Mouse (Mus musculus) bone marrow, adult 2 months (tissue): ENCODE data around the gene Rbm8a. TPM values are rescaled to one million over a fixed set of nuclear protein-coding genes. Genes with fewer than 3 reads are reported as not detected.
"Not testable (repeated sequence)": the region's sequence is repeated elsewhere in the genome, so short reads cannot be mapped to it uniquely, and the experiment has no call there.

Source experiments
- H3K27ac ChIP-seq: fragments of 200-500 bp; 2 replicates; pipeline ENCODE4 v1.5.1; 2012; ENCODE audit warnings: low read depth, mild to moderate bottlenecking, control low read depth, inconsistent platforms, low read length; ENCODE audit not compliant: control insufficient read depth, poor library complexity, insufficient read depth
- H3K4me1 ChIP-seq: fragments of 200-500 bp; 2 replicates; pipeline ENCODE4 v1.6.1; 2011; ENCODE audit warnings: low read length; ENCODE audit not compliant: control insufficient read depth, insufficient read depth
- H3K4me3 ChIP-seq: fragments of 200-500 bp; replicated peaks from 2 replicates; pipeline ENCODE3; 2011; ENCODE audit warnings: mild to moderate bottlenecking, low read depth, low read length, control low read depth; ENCODE audit not compliant: control insufficient read depth
- CTCF ChIP-seq: fragments of 200-500 bp; IDR thresholded peaks from 2 replicates; pipeline ENCODE4 v1.5.1; 2011; ENCODE audit warnings: low read length, control low read depth; ENCODE audit not compliant: control insufficient read depth, insufficient read depth
- POLR2A ChIP-seq: fragments of 200-500 bp; IDR thresholded peaks from 2 replicates; pipeline ENCODE4 v1.6.1; 2011; ENCODE audit warnings: low read depth, mild to moderate bottlenecking, control low read depth, low read length, borderline replicate concordance; ENCODE audit not compliant: control insufficient read depth
- WGBS: fragments of 180-500 bp; shearing (Covaris S2); methylation state at CpG from one replicate; pipeline ENCODE4 v1.1.7; 2018; 5-methylcytosine and 5-hydroxymethylcytosine counted together
- polyA plus RNA-seq: library from polyadenylated mRNA; stranded (reverse); fragments of >200 nt; gene quantifications from 2 replicates; pipeline ENCODE4 v1.2.4, GENCODE M21; 2011; ENCODE audit warnings: low replicate concordance; ENCODE audit not compliant: missing spikeins, insufficient read depth, insufficient read length

Gene Rbm8a
- polyA plus RNA-seq, 1 experiment = 168 TPM

DNA sequence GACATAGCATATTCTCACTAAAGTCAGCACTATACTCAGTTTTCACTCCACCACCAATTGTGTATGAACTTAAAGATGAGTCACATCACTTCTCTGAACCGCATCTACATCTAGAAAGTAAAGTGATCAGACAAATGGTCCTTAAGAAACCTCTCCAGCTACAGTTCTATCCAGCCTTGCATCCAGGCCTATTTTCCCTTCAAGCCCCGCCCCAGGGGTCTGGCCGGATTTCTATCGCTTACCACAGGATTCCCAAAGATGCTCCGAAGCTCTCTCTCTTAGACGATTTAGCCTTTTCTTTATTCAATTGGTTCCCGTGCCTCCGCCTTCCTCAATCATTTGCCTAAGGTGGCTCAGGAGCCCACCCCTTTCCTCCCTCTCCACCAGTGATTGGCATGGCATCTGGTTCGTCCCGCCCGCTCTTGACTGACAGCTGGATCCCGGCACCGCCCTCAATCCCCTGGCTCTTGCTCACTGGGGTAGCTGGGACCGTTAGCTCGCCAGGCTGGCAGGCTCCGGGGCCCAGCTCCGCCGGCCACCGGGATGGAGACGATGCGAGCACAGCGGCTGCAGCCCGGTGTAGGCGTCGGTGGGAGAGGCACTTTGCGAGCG is 29.0 kb upstream of the Rbm8a start, which contains the start of gene Lix1l:
TSS of gene Lix1l (plus strand) at position 511 of the 612 bp plus-strand sequence.
- Histone ChIP-seq H3K4me1 (peaks cover 1% of the 10 kb centered on the region; the same call in 1 of the 2 replicates), H3K27ac (peak within 1 kb of the TSS; percentile 37; the same call in 1 of the 2 replicates), H3K4me3 (peak within 1 kb of the TSS; percentile 56)
- 2% methylated on average over 27 of the region's 27 CpGs for WGBS
- 0 out of 2 replicates have a peak, but pooled peaks have one; percentile 11 for TF ChIP-seq POLR2A
- no peak for TF ChIP-seq CTCF

GRCm38 (mm10) chr3:96601251-96601787 is 28.4 kb upstream of the Rbm8a start:
- H3K4me3 ChIP-seq = peak overlapping the region; percentile 56
- peak overlapping the region; percentile 37; the same call in 1 of the 2 replicates for H3K27ac ChIP-seq
- WGBS = 3% methylated on average over 40 of the region's 40 CpGs
- peaks cover 1% of the 10 kb centered on the region; the same call in 1 of the 2 replicates for H3K4me1 ChIP-seq
- TF ChIP-seq POLR2A (0 out of 2 replicates have a peak, but pooled peaks have one; percentile 11), CTCF (no peak)

- 64% methylated on average over 10 of the region's 10 CpGs for WGBS
- TF ChIP-seq POLR2A (no peak), CTCF (no peak)
- Histone ChIP-seq H3K27ac (no peak overlapping the region), H3K4me3 (no peak overlapping the region), H3K4me1 (peaks cover 1% of the 10 kb centered on the region; the same call in 1 of the 2 replicates)
These were observed 27.6 kb upstream of the Rbm8a start for GRCm38 (mm10) chr3:96601941-96602703.

DNA sequence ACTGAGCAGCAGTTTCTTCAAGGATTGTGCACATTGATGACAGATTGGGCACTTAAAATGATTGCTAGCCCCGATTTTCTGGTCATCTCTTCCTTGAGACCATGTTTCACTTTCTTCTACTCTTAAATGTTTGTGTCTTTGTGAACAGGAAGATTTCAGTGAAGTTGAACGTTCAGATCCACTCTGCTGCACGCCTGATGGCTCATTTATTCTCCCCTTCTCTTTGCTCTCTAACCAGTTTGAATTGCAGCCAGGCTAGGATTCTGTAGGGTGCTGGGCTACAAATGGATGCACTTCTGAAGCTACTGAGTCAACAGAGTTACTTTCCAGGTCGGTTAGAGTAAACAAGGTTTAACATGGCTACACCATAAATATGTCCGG is 27.0 kb upstream of the Rbm8a start:
- TF ChIP-seq POLR2A (no peak), CTCF (no peak)
- Histone ChIP-seq H3K27ac (no peak overlapping the region), H3K4me3 (no peak overlapping the region), H3K4me1 (peaks cover 1% of the 10 kb centered on the region; the same call in 1 of the 2 replicates)
- 58% methylated on average over 5 of the region's 5 CpGs for WGBS

DNA sequence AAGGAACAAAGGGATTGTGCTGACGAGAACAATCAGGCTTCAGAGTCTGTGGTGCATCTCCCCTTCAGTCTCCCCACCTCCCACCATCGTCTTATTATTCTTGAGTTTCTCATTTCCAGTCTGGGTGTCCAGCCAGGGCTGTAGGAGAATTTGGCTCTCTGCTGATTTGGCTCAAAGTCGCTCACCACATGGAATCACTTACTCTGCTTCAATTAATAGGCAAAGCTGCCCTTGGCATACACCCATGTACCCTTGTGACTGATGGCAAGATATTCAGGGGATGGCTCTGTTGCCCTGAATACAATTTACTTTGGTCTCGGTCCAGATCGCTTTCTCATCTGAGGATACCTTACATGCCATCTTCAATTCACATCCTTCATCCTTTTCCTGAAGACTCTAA is 26.4 kb upstream of the Rbm8a start:
- WGBS = 80% methylated on average over 5 of the region's 5 CpGs
- H3K4me1 ChIP-seq = 0 out of 2 replicates have a peak, but pooled peaks cover 1% of the 10 kb centered on the region
- no peak overlapping the region for H3K4me3 ChIP-seq
- H3K27ac ChIP-seq = no peak overlapping the region
- TF ChIP-seq POLR2A = no peak
- no peak for TF ChIP-seq CTCF

- H3K4me3 ChIP-seq, H3K27ac ChIP-seq, H3K4me1 ChIP-seq: not testable (repeated sequence)
- 85% methylated on average over 4 of the region's 4 CpGs for WGBS
These were observed 23.7 kb upstream of the Rbm8a start for GRCm38 (mm10) chr3:96606007-96606406.

DNA sequence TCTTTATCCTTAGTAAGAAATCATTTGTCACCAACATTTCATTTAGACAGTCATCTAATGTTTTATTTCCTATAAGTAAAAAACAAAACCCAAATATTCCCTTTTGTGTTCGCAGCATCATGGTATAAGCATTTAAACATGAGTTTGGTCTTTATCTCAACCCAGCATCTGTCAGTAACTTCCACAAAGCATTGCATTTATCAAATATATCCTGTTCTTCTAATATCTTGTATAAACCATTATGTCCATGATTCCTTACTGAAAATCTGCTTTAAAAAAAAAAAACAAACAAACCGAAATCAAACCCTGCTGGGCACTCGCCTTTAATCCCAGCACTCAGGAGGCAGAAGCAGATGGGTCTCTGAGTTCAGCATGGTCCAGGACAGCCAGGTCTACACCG is 23.1 kb upstream of the Rbm8a start:
- WGBS = 76% methylated on average over 4 of the region's 4 CpGs
- Histone ChIP-seq H3K4me3 (no peak overlapping the region), H3K27ac (no peak overlapping the region), H3K4me1 (no peaks in the 10 kb centered on the region)
- TF ChIP-seq POLR2A (no peak), CTCF (no peak)

- WGBS = 86% methylated on average over 3 of the region's 3 CpGs
- TF ChIP-seq POLR2A (no peak), CTCF (no peak)
- no peaks in the 10 kb centered on the region for H3K4me1 ChIP-seq
- no peak overlapping the region for H3K4me3 ChIP-seq
- H3K27ac ChIP-seq = no peak overlapping the region
These were observed 11.8 kb upstream of the Rbm8a start for GRCm38 (mm10) chr3:96617941-96618340.
